Mouse (Mus musculus) embryonic fibroblast, embryonic 13.5 days (primary cell): ENCODE measurements around the gene Cep85l. TPM values are rescaled to one million over a fixed set of nuclear protein-coding genes. Genes with fewer than 3 reads are reported as not detected.

ENCODE experiments used
- H3K27ac ChIP-seq: 2 replicates; pipeline ENCODE4 v1.5.1; 2012; ENCODE audit warnings: low read length, control low read depth, inconsistent platforms; ENCODE audit not compliant: insufficient read depth
- H3K4me1 ChIP-seq: 2 replicates; pipeline ENCODE4 v1.6.1; 2011; ENCODE audit warnings: low read length; ENCODE audit not compliant: control insufficient read depth, insufficient read depth
- H3K4me3 ChIP-seq: 2 replicates; pipeline ENCODE4 v1.5.1; 2011; ENCODE audit warnings: mild to moderate bottlenecking, control low read depth, low read length; ENCODE audit not compliant: insufficient read depth
- CTCF ChIP-seq: IDR thresholded peaks from 2 replicates; pipeline ENCODE4 v1.5.1; 2011; ENCODE audit warnings: mild to moderate bottlenecking, control low read depth, low read length, moderate library complexity, borderline replicate concordance; ENCODE audit not compliant: insufficient read depth
- POLR2A ChIP-seq: IDR thresholded peaks from 2 replicates; pipeline ENCODE4 v1.6.1; 2011; ENCODE audit warnings: low read depth, mild to moderate bottlenecking, control low read depth, low read length, moderate library complexity
- polyA plus RNA-seq: library from polyadenylated mRNA; stranded (reverse); fragments of >200 nt; gene quantifications from 2 replicates; pipeline ENCODE4 v1.2.4, GENCODE M21; 2011; ENCODE audit warnings: low read depth; ENCODE audit not compliant: missing spikeins, insufficient read length

Gene Cep85l
- polyA plus RNA-seq, 1 experiment, result 6.9 TPM

GRCm38 (mm10) chr10:53377096-53377495, 2.7 kb downstream of the Cep85l start:
- Histone ChIP-seq H3K4me1 (no peaks in the 10 kb centered on the region; the same call in 1 of the 2 replicates), H3K4me3 (no peak overlapping the region), H3K27ac (no peak overlapping the region)
- no peak for TF ChIP-seq CTCF
- no peak for TF ChIP-seq POLR2A

GRCm38 (mm10) chr10:53373885-53374578, 5.7 kb downstream of the Cep85l start:
- no peak for TF ChIP-seq POLR2A
- TF ChIP-seq CTCF, result no peak
- Histone ChIP-seq H3K4me3 (no peak overlapping the region), H3K4me1 (no peaks in the 10 kb centered on the region), H3K27ac (no peak overlapping the region)

GRCm38 (mm10) chr10:53367265-53367664, 12.5 kb downstream of the Cep85l start:
- TF ChIP-seq POLR2A (no peak), CTCF (no peak)

GRCm38 (mm10) chr10:53364311-53364710, 15.4 kb downstream of the Cep85l start:
- Histone ChIP-seq H3K27ac (no peak overlapping the region), H3K4me1 (no peaks in the 10 kb centered on the region), H3K4me3 (no peak overlapping the region)
- no peak for TF ChIP-seq CTCF
- TF ChIP-seq POLR2A, result no peak

More at GRCm38 (mm10) chr10:53367265-53367664, 12.5 kb downstream of the Cep85l start:
- no peaks in the 10 kb centered on the region for H3K4me1 ChIP-seq
- no peak overlapping the region for H3K4me3 ChIP-seq
- H3K27ac ChIP-seq, result no peak overlapping the region

- Histone ChIP-seq H3K4me3 (no peak overlapping the region), H3K27ac (no peak overlapping the region), H3K4me1 (no peaks in the 10 kb centered on the region)
- no peak for TF ChIP-seq POLR2A
- no peak for TF ChIP-seq CTCF
These were observed 20.7 kb downstream of the Cep85l start for GRCm38 (mm10) chr10:53359016-53359415.

GRCm38 (mm10) chr10:53353665-53354064, 26.1 kb downstream of the Cep85l start:
- Histone ChIP-seq H3K4me1 (no peaks in the 10 kb centered on the region), H3K4me3 (no peak overlapping the region), H3K27ac (no peak overlapping the region)
- no peak for TF ChIP-seq CTCF
- TF ChIP-seq POLR2A, result no peak

GRCm38 (mm10) chr10:53349254-53349653, 30.5 kb downstream of the Cep85l start:
- no peak overlapping the region for H3K27ac ChIP-seq
- H3K4me1 ChIP-seq, result no peaks in the 10 kb centered on the region
- no peak overlapping the region for H3K4me3 ChIP-seq
- TF ChIP-seq CTCF, result no peak
- no peak for TF ChIP-seq POLR2A

GRCm38 (mm10) chr10:53347787-53348755, 31.7 kb downstream of the Cep85l start:
- no peak overlapping the region for H3K4me3 ChIP-seq
- TF ChIP-seq CTCF, result no peak; the same call in 1 of the 2 replicates

GRCm38 (mm10) chr10:53346916-53347315, 32.8 kb downstream of the Cep85l start:
- no peaks in the 10 kb centered on the region for H3K4me1 ChIP-seq
- TF ChIP-seq POLR2A, result no peak
- TF ChIP-seq CTCF, result no peak
- no peak overlapping the region for H3K4me3 ChIP-seq
- H3K27ac ChIP-seq, result no peak overlapping the region

More at GRCm38 (mm10) chr10:53347787-53348755, 31.7 kb downstream of the Cep85l start:
- H3K4me1 ChIP-seq, result no peaks in the 10 kb centered on the region
- no peak overlapping the region for H3K27ac ChIP-seq

- TF ChIP-seq POLR2A (no peak), CTCF (no peak)
- no peak overlapping the region for H3K4me3 ChIP-seq
- H3K27ac ChIP-seq, result no peak overlapping the region
- H3K4me1 ChIP-seq, result no peaks in the 10 kb centered on the region
These were observed 33.2 kb downstream of the Cep85l start for GRCm38 (mm10) chr10:53346506-53346905.
